Mouse (Mus musculus) monocyte, adult 2 months (primary cell): ENCODE data around the gene Rai14.

Experiments
- DNase-seq, 2 experiments: peaks; one replicate each; pipeline ENCODE4 v3.0.0; 2022; ENCODE audit warnings: low spot score in 2 of 2, low read depth in 1 of 2

Gene Rai14

DNA sequence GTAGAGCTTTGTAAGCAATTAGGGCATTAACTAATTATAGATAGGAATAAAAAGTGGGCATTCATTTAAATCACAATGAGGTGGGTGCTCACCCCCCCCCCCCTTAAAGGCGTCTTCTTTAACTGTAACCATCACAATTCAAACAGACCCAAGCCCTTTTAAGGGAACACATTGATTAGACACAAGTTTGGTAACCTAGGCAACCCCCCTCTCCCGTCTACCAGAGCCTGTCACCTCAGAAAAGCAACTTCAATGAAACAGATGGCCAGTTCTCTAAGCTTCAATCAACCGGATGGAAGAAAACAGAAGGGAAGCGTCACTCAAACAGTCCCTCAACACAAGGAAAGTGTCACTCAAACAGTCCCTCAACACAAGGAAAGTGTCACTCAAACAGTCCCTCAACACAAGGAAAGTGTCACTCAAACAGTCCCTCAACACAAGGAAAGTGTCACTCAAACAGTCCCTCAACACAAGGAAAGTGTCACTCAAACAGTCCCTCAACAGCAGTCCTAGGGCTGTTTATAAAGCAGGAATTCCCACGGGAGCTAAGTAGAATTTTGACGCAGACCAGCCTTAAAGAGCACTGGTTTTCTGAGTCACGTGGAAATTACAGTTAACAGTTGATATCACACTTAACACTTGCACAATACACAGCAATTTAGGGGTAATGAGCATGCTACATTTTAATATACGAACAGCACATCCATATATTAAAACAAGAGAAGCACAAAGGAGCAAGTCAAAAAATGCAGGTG lies 59.1 kb downstream of the Rai14 start:
- DNase-seq = no peak

DNA sequence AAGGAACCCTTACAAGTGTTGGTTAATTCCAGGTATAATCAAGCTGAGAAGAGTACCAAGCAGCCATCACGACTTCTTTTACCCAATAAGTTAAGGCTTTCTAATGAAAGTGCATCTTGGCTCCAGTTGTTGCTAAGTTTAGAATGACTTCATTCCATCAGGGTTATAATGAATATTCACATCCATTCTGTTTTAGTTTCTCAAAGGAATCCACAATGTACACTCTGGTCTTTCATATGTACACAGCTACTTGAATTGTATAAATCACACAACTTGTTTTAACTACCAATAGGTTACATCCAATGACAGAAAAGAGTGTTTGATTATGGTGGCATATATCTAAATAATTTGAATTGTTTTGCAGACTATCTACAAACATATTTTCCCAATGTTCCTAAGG lies 59.7 kb downstream of the Rai14 start:
- DNase-seq = no peak

DNA sequence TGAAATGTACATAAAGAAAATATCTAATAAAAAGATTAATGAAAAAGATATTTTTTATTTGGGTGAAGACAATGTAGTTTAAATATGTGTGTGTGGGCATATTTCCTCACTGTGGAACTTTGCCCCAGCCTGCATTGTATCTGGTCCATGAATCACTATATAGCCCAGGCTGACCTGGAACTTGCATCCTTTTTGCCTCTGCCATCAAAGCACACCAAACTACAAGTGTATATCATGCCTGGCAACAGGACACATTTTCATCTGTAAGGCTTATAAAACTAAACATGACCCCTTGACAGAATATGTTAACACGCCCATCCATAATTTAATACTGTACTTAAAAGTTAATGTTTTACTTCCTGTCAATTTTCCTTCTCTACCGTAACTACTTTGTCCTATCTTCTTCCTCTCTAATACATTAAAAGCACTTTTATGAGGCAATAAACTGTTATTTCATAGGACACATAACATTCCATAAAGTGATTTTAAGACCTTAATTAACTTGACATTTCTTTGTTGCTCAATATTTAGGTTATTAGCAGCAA lies 61.4 kb downstream of the Rai14 start:
- DNase-seq = no peak

DNA sequence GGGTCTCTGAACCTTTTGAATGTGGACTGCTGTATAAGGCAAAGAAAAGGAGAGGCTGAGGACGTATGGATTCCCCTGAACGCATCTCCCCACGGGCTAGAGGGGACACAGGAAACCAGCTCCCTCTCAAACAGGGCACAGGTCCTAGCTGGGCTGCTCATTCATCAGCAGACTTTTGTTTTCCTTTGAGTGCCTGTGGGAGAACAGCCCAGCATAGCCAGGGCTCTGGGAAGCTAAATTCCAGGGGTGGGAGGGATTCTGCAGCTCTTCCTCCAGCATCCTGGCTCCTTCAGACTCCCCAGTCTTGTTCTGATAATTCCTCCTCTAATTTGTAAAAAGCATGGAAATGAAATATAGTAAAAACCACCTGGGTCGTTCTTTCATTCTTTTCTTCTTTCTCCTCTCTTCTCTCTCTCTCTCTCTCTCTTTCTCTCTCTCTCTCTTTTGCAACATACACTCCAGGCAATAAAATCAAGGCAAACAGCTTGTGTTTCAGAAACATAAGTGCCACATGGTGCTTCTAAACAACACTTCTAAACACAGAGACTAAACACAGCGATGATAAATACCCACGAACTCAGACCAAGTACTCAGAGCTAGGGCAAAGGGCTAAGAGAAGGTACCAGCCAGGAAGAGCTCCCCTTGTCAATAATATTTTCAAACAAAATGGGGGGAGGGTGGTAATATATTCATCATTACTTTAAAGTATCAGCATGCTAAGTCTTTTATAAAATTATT lies 65.9 kb downstream of the Rai14 start:
- no peak for DNase-seq

DNA sequence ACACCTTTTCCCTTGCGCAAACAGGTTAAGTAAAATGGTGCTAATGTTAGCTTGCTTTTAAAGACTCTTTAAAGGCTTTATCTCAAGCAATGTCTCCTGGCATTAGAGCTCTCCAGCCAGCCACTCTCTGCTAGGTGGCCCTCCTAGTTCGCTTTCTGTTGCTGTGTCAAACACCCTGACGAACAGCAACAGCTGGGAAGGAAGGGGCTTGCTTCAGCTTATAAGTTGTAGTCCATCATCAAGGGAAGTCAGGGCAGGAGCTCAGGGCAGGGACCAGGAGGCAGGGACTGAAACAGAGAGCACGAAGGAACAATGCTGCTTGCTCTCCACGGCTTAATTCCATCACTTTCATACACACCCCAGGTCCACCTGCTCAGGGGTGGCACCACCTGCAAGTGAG lies 68.1 kb downstream of the Rai14 start:
- no peak for DNase-seq

DNA sequence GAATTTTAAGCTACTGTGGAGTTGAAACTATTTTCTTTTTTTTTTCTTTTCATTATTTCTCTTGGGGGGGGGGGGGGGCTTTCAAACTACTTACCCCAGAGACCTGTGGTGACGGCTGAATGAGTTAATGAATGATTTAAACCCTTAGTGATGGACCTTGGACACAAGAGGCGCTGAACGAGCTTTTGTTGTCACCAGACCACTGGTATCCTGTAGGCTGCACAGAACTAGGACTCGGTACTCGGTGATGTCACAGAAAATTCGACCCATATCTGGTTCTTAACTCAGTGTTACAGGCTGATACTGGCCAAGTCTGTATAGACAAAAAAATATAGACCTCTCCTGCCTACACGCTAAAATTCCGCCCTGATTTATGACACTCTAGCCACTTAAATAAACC lies 69.3 kb downstream of the Rai14 start:
- DNase-seq = no peak

DNA sequence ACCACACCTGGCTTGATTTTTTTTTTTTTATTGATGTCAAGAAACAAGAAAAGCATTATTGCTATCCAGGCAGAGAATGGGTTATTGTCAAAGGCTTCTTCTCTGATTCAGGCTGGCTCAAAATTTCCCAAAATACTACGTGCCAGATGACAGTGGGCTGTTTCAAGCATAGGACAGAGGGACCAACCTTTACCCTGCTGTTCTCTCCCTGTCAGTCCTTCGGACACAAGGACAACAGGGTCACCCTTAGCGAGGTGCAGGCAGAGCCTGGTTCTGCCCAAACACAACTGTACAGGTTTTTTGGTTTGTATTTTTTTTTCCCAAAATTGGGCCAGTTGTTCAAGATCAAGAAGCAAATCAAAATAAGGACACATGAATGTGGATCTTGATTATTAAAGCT lies 70.6 kb downstream of the Rai14 start:
- DNase-seq = no peak

DNA sequence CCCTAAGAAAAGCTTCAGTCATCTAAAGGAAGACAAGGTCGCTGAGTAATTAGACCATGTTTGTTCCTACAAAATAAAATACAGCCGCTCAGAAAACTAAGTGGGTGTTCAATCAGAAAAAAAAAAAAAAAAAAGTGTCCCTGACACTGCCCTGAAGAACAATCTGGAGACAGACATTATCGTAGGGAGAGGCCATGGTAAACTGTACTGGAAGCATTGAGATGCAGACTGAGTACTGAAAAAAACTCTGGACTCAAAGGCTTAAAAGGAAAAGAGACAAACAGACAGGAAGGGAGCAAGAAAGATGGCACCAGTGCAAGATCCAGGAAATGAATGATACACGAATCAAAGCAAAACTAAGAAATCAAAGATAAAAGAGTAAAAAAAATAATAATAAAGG lies 71.2 kb downstream of the Rai14 start:
- DNase-seq = no peak

DNA sequence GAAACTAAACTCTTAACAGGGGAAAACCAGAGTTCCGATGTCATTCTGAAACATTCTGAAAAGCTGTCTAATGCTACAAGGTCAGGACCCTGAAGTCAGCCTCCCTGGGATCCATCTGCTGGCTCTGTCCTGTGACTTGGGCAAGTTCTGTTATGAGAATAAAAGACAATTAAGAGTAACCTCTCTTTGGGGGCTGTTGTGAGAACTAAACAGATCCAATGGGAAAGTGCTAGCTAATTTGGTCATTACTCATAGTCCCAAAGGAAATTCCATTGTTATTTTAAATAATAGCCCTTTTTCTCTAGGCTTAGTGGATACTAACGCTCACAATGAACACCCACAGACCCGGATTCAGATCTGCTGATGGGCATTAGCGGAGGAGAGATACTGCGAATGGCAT lies 72.0 kb downstream of the Rai14 start:
- DNase-seq = no peak

DNA sequence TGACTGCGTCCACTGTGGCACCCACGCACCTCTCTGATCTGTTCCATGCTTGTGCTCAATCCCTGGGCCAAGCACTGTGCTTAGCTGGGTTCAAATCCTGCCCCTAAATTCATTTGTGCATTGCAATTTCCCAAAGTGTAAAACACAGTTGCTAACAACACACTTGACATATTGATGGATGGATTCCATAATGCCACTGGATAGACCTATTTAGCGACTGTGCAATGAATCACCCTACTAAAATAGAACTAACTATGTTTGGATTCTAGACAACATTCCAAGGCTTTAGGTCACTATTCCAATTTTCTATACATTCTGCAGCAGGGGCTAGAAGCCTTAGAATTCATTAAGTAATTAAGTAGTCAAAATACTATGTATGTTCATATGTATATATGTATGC lies 73.7 kb downstream of the Rai14 start:
- DNase-seq = no peak

DNA sequence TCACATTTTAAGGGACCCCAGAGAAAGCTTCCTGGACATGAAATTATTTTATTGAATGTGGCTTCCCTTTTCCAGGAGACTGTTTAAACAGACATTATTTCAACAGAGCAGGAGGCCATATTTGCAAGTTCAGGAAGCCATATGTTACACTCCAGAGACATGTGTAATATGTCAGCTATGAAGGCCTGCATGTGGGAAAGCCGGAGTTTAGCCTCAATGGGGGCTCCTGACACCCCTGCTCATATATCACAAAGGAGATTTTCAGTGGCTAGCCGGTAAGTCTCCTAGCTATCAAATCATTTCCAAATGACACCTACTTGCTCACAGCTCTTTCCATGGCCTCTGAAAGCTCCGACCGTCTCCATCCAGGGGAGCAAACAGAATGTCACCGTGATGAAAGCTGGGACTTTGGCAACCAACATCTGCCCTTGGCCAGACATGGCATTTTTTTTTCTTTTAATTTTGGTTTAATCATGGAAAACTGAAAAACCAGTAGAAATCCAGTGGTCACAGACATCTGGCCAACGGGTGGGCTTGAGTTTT lies 77.1 kb downstream of the Rai14 start:
- DNase-seq = no peak

DNA sequence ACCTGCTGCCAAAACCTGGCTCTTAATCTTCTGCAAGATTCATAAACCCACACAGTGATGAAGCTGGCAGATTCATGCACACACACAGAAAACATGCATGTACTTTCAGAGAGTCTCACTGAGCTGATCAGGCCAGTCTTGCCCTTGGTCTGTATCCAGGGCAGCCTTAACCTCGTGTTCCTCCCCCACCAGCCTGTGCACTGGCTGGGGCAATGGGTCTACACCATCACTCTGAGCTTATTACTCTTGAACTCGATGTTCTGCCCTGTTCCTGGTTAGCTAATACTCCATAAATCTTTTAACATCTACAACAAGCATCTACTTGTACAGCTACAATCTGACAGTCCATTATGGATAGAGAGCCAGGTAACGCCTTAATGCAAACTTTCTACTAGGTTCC lies 77.6 kb downstream of the Rai14 start:
- DNase-seq = no peak

DNA sequence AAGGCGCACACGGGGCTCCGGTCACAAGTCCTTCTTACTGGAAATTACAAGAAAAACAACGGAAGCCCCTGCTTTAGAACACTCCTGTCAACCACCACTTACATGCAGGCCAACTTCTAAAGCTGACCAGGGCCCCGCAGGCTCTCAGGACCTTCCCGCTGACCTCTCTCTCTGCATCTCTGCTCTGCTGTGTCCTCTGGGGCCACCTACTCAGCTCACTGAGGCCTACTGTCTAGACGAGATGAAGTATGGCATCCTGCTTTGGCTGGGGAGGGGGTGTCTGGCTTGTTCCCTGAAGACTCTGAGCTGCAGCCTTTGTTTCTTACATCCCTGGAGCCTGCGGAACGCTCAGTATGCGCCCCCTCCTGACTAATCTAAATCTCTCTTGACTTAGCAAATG lies 79.3 kb downstream of the Rai14 start:
- DNase-seq = no peak

DNA sequence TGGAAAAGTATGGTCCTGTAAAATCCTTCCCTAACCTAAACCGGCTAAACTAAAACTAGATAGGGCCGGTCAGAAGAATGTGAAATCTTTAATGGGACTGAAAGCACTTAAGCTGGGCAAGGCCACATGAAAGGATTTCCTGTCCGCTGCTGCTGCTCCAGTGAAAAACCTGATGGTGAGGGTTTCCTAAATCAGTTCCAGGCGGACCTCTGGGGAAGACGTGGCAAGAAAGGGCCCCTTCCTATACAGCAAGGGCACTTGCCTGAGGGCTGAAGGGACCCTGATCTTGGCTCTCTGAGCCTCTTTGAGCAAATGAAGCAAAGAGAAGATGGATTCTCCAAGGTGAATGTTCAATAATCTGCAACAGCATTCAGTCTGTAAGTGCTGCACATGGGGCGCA lies 80.2 kb downstream of the Rai14 start:
- DNase-seq = no peak

DNA sequence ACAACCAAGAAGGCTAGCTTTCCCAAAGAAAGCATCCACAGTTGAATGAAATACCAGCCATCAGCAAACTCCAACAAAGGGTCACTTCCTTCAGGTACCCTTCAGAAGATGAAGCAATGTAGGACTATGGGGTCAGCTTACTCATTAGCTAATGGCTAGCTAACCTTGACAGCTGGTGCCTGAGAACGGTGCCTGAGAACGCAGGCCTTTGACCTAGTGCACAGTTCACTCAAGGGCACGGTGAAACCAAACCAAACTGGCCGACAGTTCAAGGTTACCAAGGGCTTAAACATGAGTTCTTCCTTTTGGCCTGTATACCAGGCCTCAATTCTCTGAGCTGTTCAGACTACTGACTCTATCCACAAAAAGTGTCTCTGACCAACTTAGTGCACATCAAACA lies 81.0 kb downstream of the Rai14 start:
- no peak for DNase-seq

DNA sequence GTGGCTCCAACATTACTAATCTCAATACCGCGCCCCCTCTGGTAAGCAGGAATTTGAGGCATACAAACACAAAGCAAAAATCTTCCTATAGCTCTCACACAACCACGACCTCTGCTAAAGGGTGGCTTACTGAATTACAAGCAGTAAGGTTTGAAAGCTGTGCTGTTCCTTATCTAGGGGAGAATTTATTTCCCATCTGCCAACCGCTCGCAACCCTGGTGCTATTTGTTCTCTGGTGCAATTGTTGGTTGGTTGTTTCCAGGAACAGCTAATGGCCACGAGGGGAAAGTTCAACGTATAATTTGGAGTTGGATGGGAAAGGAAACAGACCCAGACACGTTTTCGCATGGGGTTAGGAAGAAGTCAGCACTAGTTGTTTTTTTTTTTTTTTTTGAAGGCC lies 81.8 kb downstream of the Rai14 start:
- DNase-seq = no peak

DNA sequence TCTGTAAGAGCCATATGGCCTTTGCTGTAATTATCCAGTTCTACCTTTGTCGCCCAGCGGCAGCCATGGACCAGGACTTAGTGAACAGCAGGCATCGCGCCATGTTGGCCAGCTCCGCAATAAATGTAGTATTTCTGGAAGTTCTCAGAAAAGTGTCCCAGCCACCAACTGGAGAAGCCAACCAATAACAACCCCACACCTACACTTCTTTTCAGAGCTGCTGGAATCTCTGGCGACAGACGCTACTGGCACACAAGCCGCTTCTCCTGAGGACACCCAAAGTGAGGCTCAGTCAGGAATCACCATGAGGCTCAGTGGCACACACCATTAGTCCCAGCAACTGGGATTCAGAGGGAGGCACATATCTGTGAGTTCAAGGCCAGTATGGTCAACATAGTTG lies 82.4 kb downstream of the Rai14 start:
- no peak for DNase-seq

DNA sequence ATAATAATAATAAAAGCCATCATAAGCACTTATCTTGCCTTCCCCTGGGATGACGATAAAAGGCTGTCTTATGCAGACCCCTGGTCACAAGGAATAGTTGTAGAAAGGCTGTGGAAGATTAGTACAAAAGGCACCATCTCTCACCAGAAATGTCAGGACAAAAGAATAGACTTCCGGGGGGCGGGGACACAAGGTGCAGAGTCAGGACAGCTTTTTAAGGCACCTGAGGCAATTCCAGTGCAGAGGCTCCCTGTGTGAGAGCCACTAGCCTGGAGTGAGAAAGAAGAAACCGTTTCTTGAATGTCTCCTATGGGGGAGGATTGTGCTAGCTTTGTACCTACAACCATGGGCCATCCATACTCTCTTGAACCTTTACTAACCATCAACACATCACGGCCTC lies 82.9 kb downstream of the Rai14 start:
- DNase-seq = no peak

DNA sequence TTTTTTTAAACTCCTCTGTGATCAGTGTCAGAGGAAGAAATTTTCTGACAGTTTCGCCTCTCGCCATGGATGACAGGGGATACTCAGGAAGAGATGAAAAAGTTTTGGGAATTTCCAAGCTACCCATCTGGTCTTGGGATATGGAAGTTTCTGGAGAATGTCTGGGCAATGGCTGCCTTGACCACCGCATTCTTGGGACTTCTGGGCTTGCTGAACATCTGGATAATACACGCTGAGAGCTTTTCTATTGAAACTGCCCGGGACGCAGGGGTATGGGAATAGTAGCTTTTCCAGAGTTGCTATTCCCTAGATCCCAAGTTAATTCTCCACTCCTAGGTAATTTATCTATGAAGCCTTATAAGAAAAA lies 85.5 kb downstream of the Rai14 start:
- DNase-seq = no peak

DNA sequence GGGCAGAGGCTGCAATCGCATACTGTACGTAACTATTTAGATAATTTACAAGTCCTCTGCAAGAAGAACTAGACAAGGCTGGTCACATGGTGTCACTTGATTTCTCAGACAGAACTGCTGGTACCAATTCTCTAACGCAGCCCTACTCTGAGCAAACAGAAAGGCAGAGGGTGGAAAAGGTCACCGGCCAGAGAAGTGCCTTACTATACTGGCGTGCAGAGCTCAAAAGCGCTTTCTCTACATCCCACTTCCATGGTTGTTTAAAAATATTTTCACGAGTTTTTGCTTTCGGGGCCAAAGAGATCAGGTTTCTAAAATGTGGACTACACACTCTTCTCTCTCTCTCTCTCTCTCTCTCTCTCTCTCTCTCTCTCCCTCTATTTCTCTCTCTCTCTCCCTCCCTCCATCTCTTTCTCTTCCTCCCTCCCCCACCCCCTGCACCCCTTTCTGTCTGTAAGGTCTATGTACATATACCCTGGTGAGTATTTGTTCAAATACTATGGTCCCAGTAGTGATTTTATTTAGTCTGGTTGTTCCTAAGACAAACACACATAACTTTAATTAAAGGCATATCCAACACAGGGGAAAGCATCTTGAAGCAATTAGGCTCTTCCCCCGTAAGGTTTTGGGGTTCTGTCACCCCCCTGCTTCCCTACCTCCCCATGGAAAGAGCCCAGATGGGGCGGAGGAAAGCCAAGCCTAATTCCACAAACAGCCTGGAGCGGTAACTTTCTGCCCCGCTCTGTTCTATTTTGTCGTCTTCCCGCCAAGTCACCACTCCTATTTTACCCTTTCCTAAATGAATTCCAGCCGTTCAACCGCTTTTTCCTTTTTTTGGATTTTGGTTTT lies 86.1 kb downstream of the Rai14 start:
- DNase-seq = no peak

DNA sequence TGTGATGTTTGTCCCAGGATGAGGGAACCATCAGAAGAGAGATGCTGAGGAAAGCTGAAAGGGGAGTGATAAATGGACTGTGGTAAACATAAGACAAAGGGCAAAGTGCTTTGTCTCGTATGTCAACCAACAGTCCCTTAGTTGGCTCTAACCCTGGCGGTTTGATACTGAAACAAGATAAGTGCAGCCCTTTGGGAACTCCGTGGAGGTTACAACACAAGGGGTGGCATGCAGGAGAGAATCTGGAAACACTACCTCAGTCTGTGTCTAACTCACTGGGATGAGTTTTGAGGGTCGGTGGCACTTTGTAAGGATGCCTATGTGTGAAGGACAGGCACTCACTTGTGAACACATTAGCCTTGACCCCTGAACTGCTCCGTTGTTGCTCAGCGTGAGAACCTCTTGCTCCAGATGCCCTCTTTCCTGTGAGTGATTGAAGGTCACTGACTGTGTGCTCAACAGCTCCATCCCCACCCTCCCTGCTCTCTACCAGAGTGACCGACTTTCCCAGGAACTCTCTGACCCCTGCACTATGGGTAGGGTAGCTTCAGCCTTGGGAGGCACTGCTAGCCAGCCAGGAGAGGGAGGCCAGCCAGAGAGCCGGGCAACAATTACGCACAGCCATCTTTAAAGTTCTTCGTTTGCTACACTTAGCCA lies 90.7 kb downstream of the Rai14 start:
- DNase-seq = no peak
